Mouse (Mus musculus): Measurements from ENCODE around the gene Gm20388. TPM values are rescaled to one million over a fixed set of nuclear protein-coding genes. Genes with fewer than 3 reads are reported as not detected.
"Not testable (repeated sequence)": the region's sequence is repeated elsewhere in the genome, so short reads cannot be mapped to it uniquely, and the experiment has no call there.

Gm20388 gene
- polyA plus RNA-seq, 1 experiment from 2014 or later, result not detected

GRCm38 (mm10) chr8:123252925-123253324, 3342.3 kb downstream of the Gm20388 start:
- ATAC-seq (ENCODE audit: low read depth), result no peak
- Histone ChIP-seq H3K27me3 (ENCODE audit: control insufficient read depth, insufficient read depth, low read depth, low read length) (no peaks in the 10 kb centered on the region), H3K4me1 (replicated peaks; ENCODE audit: control insufficient read depth, insufficient read depth, low read length) (peaks cover 19% of the 10 kb centered on the region), H3K36me3 (ENCODE audit: control insufficient read depth, insufficient read depth, low read length) (peaks cover 12% of the 10 kb centered on the region), H3K4me2 (ENCODE audit: low read depth, low read length) (peak overlapping the region; percentile 90), H3K9ac (ENCODE audit: low read length) (peak overlapping the region; percentile 99; the same call in 1 of the 2 replicates), H3K27ac (ENCODE audit: low read length) (no peak overlapping the region), H3K9me3 (ENCODE audit: control insufficient read depth, low read length) (no peaks in the 10 kb centered on the region), H3K4me3 (ENCODE audit: low read length) (peak overlapping the region; percentile 97)
- 39% methylated on average over 4 of the region's 4 CpGs for WGBS

- Histone ChIP-seq H3K36me3 (ENCODE audit: control insufficient read depth, insufficient read depth, low read length) (peaks cover 8% of the 10 kb centered on the region), H3K4me3 (ENCODE audit: low read length) (peak overlapping the region; percentile 97), H3K4me1 (replicated peaks; ENCODE audit: control insufficient read depth, insufficient read depth, low read length) (peaks cover 19% of the 10 kb centered on the region), H3K9me3 (ENCODE audit: control insufficient read depth, low read length) (no peaks in the 10 kb centered on the region), H3K4me2 (ENCODE audit: low read depth, low read length) (peak overlapping the region; percentile 90), H3K27me3 (ENCODE audit: control insufficient read depth, insufficient read depth, low read depth, low read length) (no peaks in the 10 kb centered on the region), H3K27ac (ENCODE audit: low read length) (peak overlapping the region; percentile 70), H3K9ac (ENCODE audit: low read length) (peak overlapping the region; percentile 99)
- 1% methylated on average over 34 of the region's 40 CpGs for WGBS
- ATAC-seq (ENCODE audit: low read depth), result peak; percentile 50
Measured at GRCm38 (mm10) chr8:123253451-123254098, 3342.9 kb downstream of the Gm20388 start.

GRCm38 (mm10) chr8:123254099-123254885, 3343.7 kb downstream of the Gm20388 start, which contains the start of the genes Zfp276 and Vps9d1:
Gene Zfp276, plus strand, starts transcription at chr8:123254195.
Gene Vps9d1, minus strand, starts transcription at chr8:123254348.
- peaks cover 12% of the 10 kb centered on the region for H3K36me3 ChIP-seq (ENCODE audit: control insufficient read depth, insufficient read depth, low read length)
- H3K9ac ChIP-seq (ENCODE audit: low read length), result peak within 1 kb of the TSS; percentile 99
- H3K4me2 ChIP-seq (ENCODE audit: low read depth, low read length), result peak within 1 kb of the TSS; percentile 90
- H3K27me3 ChIP-seq (ENCODE audit: control insufficient read depth, insufficient read depth, low read depth, low read length), result no peaks in the 10 kb centered on the region
- peak within 1 kb of the TSS; percentile 76 for H3K27ac ChIP-seq (ENCODE audit: low read length)
- peak within 1 kb of the TSS; percentile 97 for H3K4me3 ChIP-seq (ENCODE audit: low read length)
- no peaks in the 10 kb centered on the region for H3K9me3 ChIP-seq (ENCODE audit: control insufficient read depth, low read length)
- ATAC-seq (ENCODE audit: low read depth), result peak; percentile 98
- H3K4me1 ChIP-seq (replicated peaks; ENCODE audit: control insufficient read depth, insufficient read depth, low read length), result peaks cover 19% of the 10 kb centered on the region
- WGBS, result 0% methylated on average over 87 of the region's 99 CpGs

GRCm38 (mm10) chr8:123255170-123255569, 3344.5 kb downstream of the Gm20388 start:
- 62% methylated on average over 6 of the region's 6 CpGs for WGBS
- Histone ChIP-seq H3K27me3 (ENCODE audit: control insufficient read depth, insufficient read depth, low read depth, low read length) (no peaks in the 10 kb centered on the region), H3K9ac (ENCODE audit: low read length) (peak overlapping the region; percentile 99), H3K9me3 (ENCODE audit: control insufficient read depth, low read length) (no peaks in the 10 kb centered on the region), H3K4me3 (ENCODE audit: low read length) (peak overlapping the region; percentile 97), H3K4me2 (ENCODE audit: low read depth, low read length) (peak overlapping the region; percentile 90), H3K27ac (ENCODE audit: low read length) (no peak overlapping the region), H3K36me3 (ENCODE audit: control insufficient read depth, insufficient read depth, low read length) (peaks cover 16% of the 10 kb centered on the region), H3K4me1 (replicated peaks; ENCODE audit: control insufficient read depth, insufficient read depth, low read length) (peaks cover 19% of the 10 kb centered on the region)
- no peak for ATAC-seq (ENCODE audit: low read depth)

DNA sequence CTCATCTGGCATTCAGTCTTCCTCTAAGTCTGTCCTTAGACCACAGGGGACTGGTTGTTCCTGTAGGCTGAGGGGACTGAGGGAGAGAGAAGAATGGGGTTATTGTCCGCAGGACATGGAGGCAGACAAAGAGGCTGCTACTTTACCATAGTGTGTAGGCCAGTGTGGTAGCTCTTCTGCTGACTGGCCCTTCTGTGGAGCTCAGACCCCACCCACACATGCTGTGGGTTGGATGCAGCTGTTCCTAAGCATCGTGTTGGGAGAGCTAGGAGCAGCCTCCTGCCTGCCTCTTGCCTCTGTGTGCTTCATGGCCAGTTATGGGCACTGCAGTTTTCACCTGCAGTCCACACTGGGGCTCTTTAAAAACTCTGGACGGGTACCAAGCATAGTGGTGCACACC, 3346.5 kb downstream of the Gm20388 start:
- WGBS, result 88% methylated on average over 3 of the region's 3 CpGs
- ATAC-seq (ENCODE audit: low read depth), result no peak
- Histone ChIP-seq H3K27me3 (ENCODE audit: control insufficient read depth, insufficient read depth, low read depth, low read length) (no peaks in the 10 kb centered on the region), H3K4me1 (replicated peaks; ENCODE audit: control insufficient read depth, insufficient read depth, low read length) (peaks cover 19% of the 10 kb centered on the region), H3K9me3 (ENCODE audit: control insufficient read depth, low read length) (no peaks in the 10 kb centered on the region), H3K27ac (ENCODE audit: low read length) (no peak overlapping the region), H3K4me3 (ENCODE audit: low read length) (no peak overlapping the region), H3K36me3 (ENCODE audit: control insufficient read depth, insufficient read depth, low read length) (peaks cover 23% of the 10 kb centered on the region), H3K9ac (ENCODE audit: low read length) (no peak overlapping the region), H3K4me2 (ENCODE audit: low read depth, low read length) (no peak overlapping the region)

- Histone ChIP-seq H3K36me3 (ENCODE audit: control insufficient read depth, insufficient read depth, low read length) (peaks cover 25% of the 10 kb centered on the region), H3K4me1 (replicated peaks; ENCODE audit: control insufficient read depth, insufficient read depth, low read length) (peaks cover 18% of the 10 kb centered on the region)
- not testable (repeated sequence) for H3K4me3 ChIP-seq (ENCODE audit: low read length); H3K9me3 ChIP-seq (ENCODE audit: control insufficient read depth, low read length); H3K27me3 ChIP-seq (ENCODE audit: control insufficient read depth, insufficient read depth, low read depth, low read length); H3K9ac ChIP-seq (ENCODE audit: low read length); H3K27ac ChIP-seq (ENCODE audit: low read length); ATAC-seq (ENCODE audit: low read depth); H3K4me2 ChIP-seq (ENCODE audit: low read depth, low read length)
- 88% methylated on average over 8 of the region's 8 CpGs for WGBS
Measured at GRCm38 (mm10) chr8:123257593-123257992, 3347.0 kb downstream of the Gm20388 start.

DNA sequence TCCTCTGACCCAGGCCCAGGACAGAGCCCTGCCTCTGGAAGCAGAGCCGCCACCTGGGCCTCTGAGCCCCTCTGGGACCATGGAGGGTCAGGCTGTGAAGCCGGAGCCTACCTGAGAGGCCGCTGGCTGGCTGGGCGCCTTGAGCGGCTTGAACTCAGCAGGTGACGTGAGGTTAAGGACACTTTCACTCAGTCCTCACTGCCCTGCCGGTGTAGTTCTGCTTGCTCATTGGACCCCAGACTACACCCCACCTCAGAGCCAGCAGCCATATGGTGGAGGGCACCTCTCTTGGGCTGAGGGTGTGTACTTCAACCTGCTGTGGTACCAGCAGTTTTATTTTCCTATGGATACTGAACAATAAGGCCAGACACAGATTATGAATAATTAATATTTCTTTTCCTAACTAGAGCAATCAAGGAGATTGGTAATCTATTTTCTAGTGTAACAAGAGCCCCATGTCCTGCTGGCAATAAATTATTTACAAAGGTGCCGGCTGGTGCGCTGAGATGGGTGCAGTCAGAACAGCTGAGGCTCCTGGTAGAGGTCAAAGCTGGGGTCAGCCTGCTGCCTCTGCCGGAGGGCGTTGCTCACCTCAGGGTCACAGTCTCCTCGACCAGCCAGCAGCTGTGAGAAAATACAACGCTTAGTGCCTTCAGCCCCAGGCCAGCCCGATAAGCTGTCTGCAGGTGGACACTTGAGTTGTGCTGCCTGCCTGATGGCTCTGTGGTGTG, 3357.4 kb downstream of the Gm20388 start:
- H3K4me2 ChIP-seq (ENCODE audit: low read depth, low read length), result no peak overlapping the region
- WGBS, result 71% methylated on average over 14 of the region's 14 CpGs
- no peaks in the 10 kb centered on the region for H3K9me3 ChIP-seq (ENCODE audit: control insufficient read depth, low read length)
- peaks cover 45% of the 10 kb centered on the region for H3K36me3 ChIP-seq (ENCODE audit: control insufficient read depth, insufficient read depth, low read length)
- no peaks in the 10 kb centered on the region for H3K27me3 ChIP-seq (ENCODE audit: control insufficient read depth, insufficient read depth, low read depth, low read length)
- H3K4me3 ChIP-seq (ENCODE audit: low read length), result no peak overlapping the region
- H3K4me1 ChIP-seq (replicated peaks; ENCODE audit: control insufficient read depth, insufficient read depth, low read length), result no peaks in the 10 kb centered on the region
- H3K27ac ChIP-seq (ENCODE audit: low read length), result no peak overlapping the region
- no peak overlapping the region for H3K9ac ChIP-seq (ENCODE audit: low read length)
- ATAC-seq (ENCODE audit: low read depth), result no peak

- H3K9ac ChIP-seq (ENCODE audit: low read length), result no peak overlapping the region
- no peaks in the 10 kb centered on the region for H3K27me3 ChIP-seq (ENCODE audit: control insufficient read depth, insufficient read depth, low read depth, low read length)
- H3K4me2 ChIP-seq (ENCODE audit: low read depth, low read length), result no peak overlapping the region
- 88% methylated on average over 10 of the region's 10 CpGs for WGBS
- no peak overlapping the region for H3K4me3 ChIP-seq (ENCODE audit: low read length)
- no peak overlapping the region for H3K27ac ChIP-seq (ENCODE audit: low read length)
- H3K36me3 ChIP-seq (ENCODE audit: control insufficient read depth, insufficient read depth, low read length), result peaks cover 26% of the 10 kb centered on the region
- no peaks in the 10 kb centered on the region for H3K9me3 ChIP-seq (ENCODE audit: control insufficient read depth, low read length)
- no peak for ATAC-seq (ENCODE audit: low read depth)
- no peaks in the 10 kb centered on the region for H3K4me1 ChIP-seq (replicated peaks; ENCODE audit: control insufficient read depth, insufficient read depth, low read length)
Measured at GRCm38 (mm10) chr8:123271147-123271546, 3360.5 kb downstream of the Gm20388 start.

- no peaks in the 10 kb centered on the region for H3K9me3 ChIP-seq (ENCODE audit: control insufficient read depth, low read length)
- peaks cover 19% of the 10 kb centered on the region for H3K36me3 ChIP-seq (ENCODE audit: control insufficient read depth, insufficient read depth, low read length)
- H3K27me3 ChIP-seq (ENCODE audit: control insufficient read depth, insufficient read depth, low read depth, low read length), result no peaks in the 10 kb centered on the region
- 64% methylated on average over 4 of the region's 4 CpGs for WGBS
- H3K4me3 ChIP-seq (ENCODE audit: low read length), result no peak overlapping the region
- no peak for ATAC-seq (ENCODE audit: low read depth)
- no peaks in the 10 kb centered on the region for H3K4me1 ChIP-seq (replicated peaks; ENCODE audit: control insufficient read depth, insufficient read depth, low read length)
- H3K9ac ChIP-seq (ENCODE audit: low read length), result no peak overlapping the region
- no peak overlapping the region for H3K27ac ChIP-seq (ENCODE audit: low read length)
- no peak overlapping the region for H3K4me2 ChIP-seq (ENCODE audit: low read depth, low read length)
Measured at GRCm38 (mm10) chr8:123271901-123272300, 3361.3 kb downstream of the Gm20388 start.
